Mouse (Mus musculus): ENCODE data around the gene Gm14692.
A peak's percentile ranks its signal among the peaks of the same experiment; 100 is the strongest.
"Not testable (repeated sequence)": the region's sequence is repeated elsewhere in the genome, so short reads cannot be mapped to it uniquely, and the experiment has no call there.

Gene Gm14692

DNA sequence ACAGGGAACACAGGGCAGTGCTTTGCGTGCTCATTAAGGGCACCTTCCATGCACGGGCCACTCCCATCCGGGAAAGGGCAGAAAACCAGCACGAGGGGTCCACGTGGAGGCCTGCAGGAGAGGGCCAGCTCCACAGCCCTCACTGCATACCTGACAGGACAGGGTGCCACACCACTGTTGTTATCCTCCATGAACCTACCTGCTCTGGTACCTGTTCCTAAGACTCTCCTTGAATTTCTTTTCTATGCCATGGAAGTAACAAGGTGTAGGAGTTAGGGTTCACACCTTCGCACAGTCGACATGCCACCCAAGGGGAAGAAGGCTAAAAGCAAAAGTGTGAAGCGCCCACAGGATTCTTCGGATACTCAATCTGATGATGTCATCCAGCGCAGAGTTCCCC is at the start of gene Gm14692:
Gene Gm14692 (plus strand): TSS at position 301 of the 400 bp plus-strand sequence.
- DNase-seq: peak; percentile 56

DNA sequence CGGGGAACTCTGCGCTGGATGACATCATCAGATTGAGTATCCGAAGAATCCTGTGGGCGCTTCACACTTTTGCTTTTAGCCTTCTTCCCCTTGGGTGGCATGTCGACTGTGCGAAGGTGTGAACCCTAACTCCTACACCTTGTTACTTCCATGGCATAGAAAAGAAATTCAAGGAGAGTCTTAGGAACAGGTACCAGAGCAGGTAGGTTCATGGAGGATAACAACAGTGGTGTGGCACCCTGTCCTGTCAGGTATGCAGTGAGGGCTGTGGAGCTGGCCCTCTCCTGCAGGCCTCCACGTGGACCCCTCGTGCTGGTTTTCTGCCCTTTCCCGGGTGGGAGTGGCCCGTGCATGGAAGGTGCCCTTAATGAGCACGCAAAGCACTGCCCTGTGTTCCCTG is 2.0 kb upstream of the Gm14692 start, which contains the start of gene Gm1140:
Gene Gm1140 (minus strand): TSS at position 101 of the 400 bp plus-strand sequence.
- not testable (repeated sequence) for DNase-seq
